Mouse (Mus musculus) spleen, postnatal 4 days (tissue): Measurements from ENCODE around the gene 2310061N02Rik.
"Not testable (repeated sequence)": the region's sequence is repeated elsewhere in the genome, so short reads cannot be mapped to it uniquely, and the experiment has no call there.

Experiments
- DNase-seq, 2 experiments: peaks; one replicate each; pipeline ENCODE4 v3.0.0; 2022; ENCODE audit warnings: low spot score in 2 of 2

Gene 2310061N02Rik

DNA sequence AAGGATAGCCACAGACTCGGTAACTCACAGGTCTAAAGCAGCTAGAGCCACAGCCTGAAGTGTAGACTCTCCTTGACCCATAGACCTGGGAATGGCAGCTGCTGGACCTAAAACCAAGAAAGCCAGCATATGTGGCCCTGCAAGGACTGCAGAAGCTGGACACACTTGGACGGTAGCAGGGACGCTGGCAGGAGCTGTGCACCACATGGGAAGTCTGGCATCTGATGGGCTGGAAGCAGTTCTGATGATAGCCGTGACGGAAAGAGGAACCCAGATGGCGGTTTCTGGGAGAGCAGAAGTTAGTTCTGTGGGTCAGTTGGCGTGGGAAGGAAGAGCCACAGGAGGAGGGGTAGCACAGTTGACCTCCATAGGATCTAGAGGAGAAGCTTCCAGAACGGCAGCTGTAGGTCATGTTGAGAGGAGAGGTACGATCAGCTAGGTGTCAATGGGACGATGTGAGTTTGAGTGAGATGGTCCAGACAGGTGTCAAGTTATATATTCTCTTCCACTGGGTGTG lies at the start of gene 2310061N02Rik:
Gene 2310061N02Rik, minus strand, starts transcription at position 467 of the 517 bp plus-strand sequence.
- DNase-seq, result no peak

- DNase-seq, result not testable (repeated sequence)
Measured at GRCm38 (mm10) chr16:88751535-88751934, 43.8 kb upstream of the 2310061N02Rik start, which contains the start of gene Krtap13. Krtap13 (minus strand) TSS chr16:88751635.

DNA sequence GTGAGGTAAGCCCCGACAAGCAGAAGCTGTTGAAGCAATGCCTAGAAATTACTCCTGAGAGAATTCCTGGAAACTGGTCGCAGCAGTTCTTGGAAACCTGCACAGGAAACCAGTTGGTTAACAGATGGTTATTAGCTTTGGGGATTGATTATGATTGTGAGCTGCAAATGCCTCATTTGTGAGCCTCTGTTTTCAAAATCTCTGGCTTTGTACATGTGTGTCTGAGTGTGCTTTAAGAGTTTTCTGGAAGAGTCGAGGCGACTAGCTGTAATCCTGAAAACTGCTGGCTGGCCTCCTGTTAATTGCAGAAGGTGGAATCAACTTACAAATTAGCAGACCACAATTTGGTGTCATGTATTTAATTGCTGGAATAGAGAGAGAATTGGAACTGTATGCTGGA lies 40.2 kb upstream of the 2310061N02Rik start:
- DNase-seq, result no peak

GRCm38 (mm10) chr16:88744750-88745340 lies 37.1 kb upstream of the 2310061N02Rik start:
- no peak for DNase-seq

- DNase-seq, result no peak
Measured at GRCm38 (mm10) chr16:88735391-88735790, 27.6 kb upstream of the 2310061N02Rik start.

GRCm38 (mm10) chr16:88728812-88729275 lies 21.1 kb upstream of the 2310061N02Rik start, which contains the start of gene Krtap13-1:
Krtap13-1 (plus strand) TSS chr16:88728862.
- no peak for DNase-seq

DNA sequence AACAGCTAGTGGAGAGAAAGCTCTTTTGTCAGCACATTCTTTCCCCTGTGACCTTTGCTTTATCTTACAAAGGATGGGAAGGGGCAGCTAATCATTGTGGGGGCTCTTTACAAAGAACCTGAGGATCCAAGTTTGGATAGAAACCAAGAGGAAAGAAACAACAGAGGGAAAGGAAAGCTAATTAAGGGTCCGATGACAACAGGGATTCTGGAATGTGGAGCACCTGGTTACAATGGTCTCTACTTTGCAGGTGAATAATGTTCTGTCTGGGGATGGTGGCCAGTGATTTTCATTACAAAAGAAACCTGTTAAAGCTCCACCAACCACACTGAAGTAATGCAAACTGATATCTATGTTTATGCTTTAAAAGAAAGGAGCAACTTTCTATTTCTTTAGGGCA lies 12.3 kb upstream of the 2310061N02Rik start:
- no peak for DNase-seq

DNA sequence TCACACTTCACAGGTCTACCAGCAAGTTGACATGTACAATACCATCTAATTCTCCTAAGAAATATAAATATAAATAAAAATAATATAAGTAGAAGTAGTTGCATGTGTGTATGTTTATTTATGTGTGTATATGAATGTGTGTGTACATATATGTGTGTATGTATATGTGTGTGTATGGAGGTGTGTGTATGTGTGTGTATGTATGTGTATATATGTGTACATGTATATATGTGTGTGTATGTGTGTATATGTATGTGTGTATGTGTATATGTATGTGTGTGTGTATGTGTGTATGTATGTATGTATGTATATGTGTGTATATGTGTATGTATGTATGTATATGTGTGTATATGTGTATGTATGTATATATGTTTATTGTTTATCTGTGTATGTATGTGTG lies 8.8 kb upstream of the 2310061N02Rik start:
- DNase-seq, result no peak

DNA sequence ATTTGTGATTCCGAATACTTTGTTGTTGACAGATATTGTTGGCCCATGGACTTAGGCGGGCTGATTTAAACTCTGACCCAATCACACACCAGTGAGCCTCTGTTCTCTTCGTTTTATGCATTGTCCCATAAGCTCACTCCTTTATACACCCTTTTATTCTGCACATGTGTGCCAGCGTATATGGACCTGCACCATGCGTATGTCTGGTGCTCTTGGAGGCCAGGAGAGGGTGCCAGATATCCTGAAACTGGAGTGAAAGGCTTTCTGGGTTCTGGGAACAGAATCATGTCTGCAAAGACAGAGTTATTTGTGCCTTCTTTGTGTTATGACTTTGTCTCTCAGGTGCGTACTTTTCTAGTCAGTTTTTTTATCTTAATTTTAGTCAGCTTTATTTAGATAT lies 3.5 kb upstream of the 2310061N02Rik start:
- no peak for DNase-seq

- no peak for DNase-seq
Measured at GRCm38 (mm10) chr16:88710757-88711156, 3.0 kb upstream of the 2310061N02Rik start.

DNA sequence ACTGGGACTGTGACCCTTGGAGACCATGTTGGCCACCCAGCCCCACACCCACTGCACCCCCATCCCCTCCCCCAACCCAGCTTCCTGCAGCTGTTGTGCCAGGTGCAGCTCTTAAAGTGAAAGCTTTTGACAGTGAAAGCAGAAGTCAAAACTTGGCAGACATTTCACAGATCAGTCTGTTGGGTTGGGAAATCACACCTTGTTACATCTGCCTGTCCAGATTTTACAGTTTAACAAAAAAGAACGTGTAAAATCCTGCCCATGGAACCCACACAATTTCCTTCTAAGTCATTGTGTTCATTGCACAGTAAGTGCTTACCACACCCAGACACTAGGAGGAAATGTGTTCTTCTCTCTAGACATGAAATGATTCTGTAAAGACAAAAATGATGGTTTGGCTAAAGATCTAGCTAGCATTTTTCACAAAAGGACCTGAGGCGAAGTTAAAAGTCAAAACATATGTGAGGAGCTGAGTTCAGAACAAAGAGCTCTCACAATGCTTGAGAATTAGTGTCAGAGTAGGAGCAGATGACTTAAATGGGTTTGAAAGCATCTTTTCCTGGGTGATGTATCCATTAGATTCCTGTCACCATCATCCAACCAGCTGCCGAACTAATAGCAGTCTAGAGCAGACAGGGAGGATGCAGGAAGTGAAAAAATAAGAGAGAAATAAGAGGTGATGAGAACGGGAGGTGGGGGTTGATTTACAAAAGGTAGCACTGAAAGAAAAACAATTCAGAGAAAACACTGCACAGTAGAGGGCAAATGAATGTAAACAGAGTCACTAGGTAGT lies 6.5 kb downstream of the 2310061N02Rik start:
- DNase-seq, result peak; percentile 40 to 64

GRCm38 (mm10) chr16:88696256-88696655 lies 11.5 kb downstream of the 2310061N02Rik start:
- no peak for DNase-seq

- DNase-seq, result no peak
Measured at GRCm38 (mm10) chr16:88681282-88681681, 26.5 kb downstream of the 2310061N02Rik start.

DNA sequence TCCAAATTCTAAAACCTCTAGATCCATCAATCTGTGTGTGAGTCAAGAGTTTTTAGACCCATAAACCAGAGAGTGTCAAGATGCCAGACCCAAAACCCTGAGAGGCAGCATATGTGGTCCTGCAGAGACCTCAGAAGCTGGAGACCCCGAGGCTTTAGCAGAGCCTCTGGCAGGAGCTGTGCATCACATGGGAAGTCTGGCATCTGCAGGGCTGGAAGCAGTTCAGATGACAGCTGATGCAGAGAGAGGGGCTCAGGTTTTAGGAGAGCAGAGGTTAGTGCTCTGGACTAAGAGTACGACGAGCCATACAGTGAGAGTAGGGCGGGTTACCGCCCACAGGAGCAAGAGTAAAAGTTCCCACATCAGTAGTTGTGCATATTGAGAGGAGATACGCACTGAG lies 28.7 kb downstream of the 2310061N02Rik start:
- DNase-seq, result no peak

- DNase-seq, result no peak
Measured at GRCm38 (mm10) chr16:88671571-88671970, 36.2 kb downstream of the 2310061N02Rik start, which contains the start of gene Krtap27-1. Krtap27-1 (minus strand) TSS chr16:88671671.

- DNase-seq, result no peak
Measured at GRCm38 (mm10) chr16:88657426-88657825, 50.3 kb downstream of the 2310061N02Rik start.
